Mouse (Mus musculus): ENCODE data around the gene Nfe2. TPM values are rescaled to one million over a fixed set of nuclear protein-coding genes. Genes with fewer than 3 reads are reported as not detected.

Gene Nfe2
- polyA plus RNA-seq, 1 experiment from 2014 or later = 3.1 TPM

DNA sequence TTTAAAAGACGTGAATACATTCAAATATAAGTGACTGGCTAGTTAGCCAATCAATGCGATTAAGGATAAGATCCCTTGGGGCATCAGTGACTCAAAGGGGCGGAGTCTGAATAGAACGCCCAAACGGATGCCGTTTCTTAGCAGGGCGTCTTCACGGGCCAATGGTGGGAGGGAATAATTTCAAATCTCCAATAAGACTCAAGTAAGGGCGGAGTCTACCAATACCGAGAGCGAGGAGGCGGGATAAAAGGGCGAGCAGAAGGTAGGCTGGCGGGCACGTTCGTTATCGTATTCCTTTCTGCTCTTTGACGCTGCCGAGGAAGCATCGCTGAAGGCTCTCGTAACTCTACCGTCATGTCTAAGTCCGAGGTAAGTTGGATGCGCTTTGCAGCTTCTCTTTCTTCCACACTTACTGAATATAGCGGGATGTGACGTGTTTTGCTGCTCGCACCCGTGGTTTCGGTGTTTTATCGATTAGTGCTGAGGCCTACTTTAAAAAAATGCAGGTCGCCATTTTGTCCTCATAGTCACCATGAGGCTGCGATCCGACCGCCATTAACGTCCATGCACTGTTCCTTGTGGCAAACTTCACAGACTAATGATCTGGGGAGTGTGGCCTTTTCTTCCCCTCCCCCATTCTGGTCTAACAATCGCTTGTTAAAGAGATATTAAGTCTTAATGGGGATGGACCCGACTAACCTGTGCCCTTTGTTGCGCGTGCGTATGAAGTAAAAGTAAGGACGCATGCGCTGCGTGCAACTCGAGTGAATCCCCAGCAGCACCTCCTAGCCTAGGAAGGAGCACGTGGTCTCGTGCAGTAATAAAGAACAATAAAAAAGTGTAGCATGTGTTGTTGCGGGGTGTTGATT is 17.8 kb downstream of the Nfe2 start, which contains the start of gene Hnrnpa1:
TSS of gene Hnrnpa1 (plus strand) at position 273 of the 869 bp plus-strand sequence.
- peak within 1 kb of the TSS; percentile 95 for H3K27ac ChIP-seq (ENCODE audit: low read depth, low read length)
- H3K4me3 ChIP-seq (ENCODE audit: low read length) = peak within 1 kb of the TSS; percentile 83
- H3K36me3 ChIP-seq (ENCODE audit: control insufficient read depth, insufficient read depth, low read length) = peaks cover 39% of the 10 kb centered on the region
- H3K9me3 ChIP-seq (ENCODE audit: control insufficient read depth, low read length) = no peaks in the 10 kb centered on the region
- peak within 1 kb of the TSS; percentile 88 for H3K4me2 ChIP-seq (replicated peaks; ENCODE audit: low read depth, low read length)
- H3K4me1 ChIP-seq (ENCODE audit: control insufficient read depth, insufficient read depth, low read length) = peaks cover 21% of the 10 kb centered on the region
- H3K27me3 ChIP-seq (ENCODE audit: control insufficient read depth, insufficient read depth, low read length) = no peaks in the 10 kb centered on the region
- H3K9ac ChIP-seq (ENCODE audit: low read depth, low read length) = peak within 1 kb of the TSS; percentile 91
- under 1% methylated on average over 47 of the region's 47 CpGs for WGBS
- peak; percentile 92 for ATAC-seq (ENCODE audit: low FRiP score, low TSS enrichment)

DNA sequence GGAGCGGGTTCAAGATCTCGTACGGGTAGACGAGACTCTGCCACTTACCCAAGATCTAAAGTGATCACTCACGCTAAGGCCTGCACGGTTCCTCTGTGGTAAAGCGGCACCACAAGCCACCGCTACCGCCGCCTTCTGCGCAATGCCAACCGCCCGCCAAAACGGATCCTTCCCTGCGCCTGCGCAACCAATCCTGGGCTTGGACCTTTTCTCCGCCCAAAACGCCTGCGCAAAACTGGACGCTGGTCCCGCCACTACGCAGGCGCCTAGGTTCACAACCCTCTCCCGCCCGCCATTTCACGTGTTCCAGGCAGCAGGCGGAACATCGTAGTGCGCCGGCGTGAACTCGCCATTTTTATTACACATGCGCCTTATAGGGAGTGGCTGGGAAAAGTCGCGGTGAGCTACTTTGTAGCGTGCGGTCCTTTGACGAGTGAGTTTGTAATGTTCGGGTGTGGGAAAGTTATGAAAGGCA is 18.5 kb downstream of the Nfe2 start, which contains the start of gene Cbx5:
TSS of gene Cbx5 (minus strand) at position 132 of the 475 bp plus-strand sequence.
- Histone ChIP-seq H3K9me3 (ENCODE audit: control insufficient read depth, low read length) (no peaks in the 10 kb centered on the region), H3K9ac (ENCODE audit: low read depth, low read length) (peak within 1 kb of the TSS; percentile 91), H3K4me2 (replicated peaks; ENCODE audit: low read depth, low read length) (peak within 1 kb of the TSS; percentile 88), H3K27ac (ENCODE audit: low read depth, low read length) (peak within 1 kb of the TSS; percentile 95), H3K27me3 (ENCODE audit: control insufficient read depth, insufficient read depth, low read length) (no peaks in the 10 kb centered on the region), H3K36me3 (ENCODE audit: control insufficient read depth, insufficient read depth, low read length) (peaks cover 37% of the 10 kb centered on the region), H3K4me1 (ENCODE audit: control insufficient read depth, insufficient read depth, low read length) (peaks cover 21% of the 10 kb centered on the region), H3K4me3 (ENCODE audit: low read length) (peak within 1 kb of the TSS; percentile 83)
- peak; percentile 94 for ATAC-seq (ENCODE audit: low FRiP score, low TSS enrichment)
- under 1% methylated on average over 39 of the region's 39 CpGs for WGBS

DNA sequence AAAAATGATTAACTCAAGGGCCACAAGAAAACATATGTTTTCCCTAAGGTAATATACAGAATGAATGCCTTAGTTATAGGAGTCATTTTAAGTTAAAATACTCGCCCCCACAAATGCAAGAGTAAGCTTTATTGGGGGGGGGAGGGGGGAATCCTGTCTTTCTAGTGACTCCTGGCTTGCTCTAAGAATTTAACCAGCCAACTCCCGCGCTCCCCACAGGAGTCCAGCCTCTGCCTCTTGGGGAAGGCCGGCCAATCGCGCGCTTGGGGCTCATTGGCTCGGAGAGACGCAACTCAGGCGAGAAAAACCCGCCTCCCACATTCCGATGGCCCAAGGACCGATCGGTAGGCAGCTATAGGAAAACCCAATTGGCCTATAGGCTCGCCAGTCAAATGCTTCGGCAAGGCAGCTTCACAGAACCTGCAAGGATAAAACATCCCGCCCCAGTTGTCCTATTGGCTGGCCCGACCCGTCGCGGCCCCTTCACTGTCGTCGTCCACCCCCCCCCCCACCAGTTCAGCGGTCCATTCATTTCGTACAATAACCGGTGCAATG is 19.0 kb downstream of the Nfe2 start:
- Histone ChIP-seq H3K9ac (ENCODE audit: low read depth, low read length) (peak overlapping the region; percentile 69), H3K4me3 (ENCODE audit: low read length) (peak overlapping the region; percentile 83), H3K27ac (ENCODE audit: low read depth, low read length) (peak overlapping the region; percentile 95), H3K9me3 (ENCODE audit: control insufficient read depth, low read length) (no peaks in the 10 kb centered on the region), H3K27me3 (ENCODE audit: control insufficient read depth, insufficient read depth, low read length) (no peaks in the 10 kb centered on the region), H3K4me1 (ENCODE audit: control insufficient read depth, insufficient read depth, low read length) (peaks cover 21% of the 10 kb centered on the region), H3K4me2 (replicated peaks; ENCODE audit: low read depth, low read length) (peak overlapping the region; percentile 65), H3K36me3 (ENCODE audit: control insufficient read depth, insufficient read depth, low read length) (peaks cover 38% of the 10 kb centered on the region)
- 1% methylated on average over 26 of the region's 26 CpGs for WGBS
- ATAC-seq (ENCODE audit: low FRiP score, low TSS enrichment) = peak; percentile 93

DNA sequence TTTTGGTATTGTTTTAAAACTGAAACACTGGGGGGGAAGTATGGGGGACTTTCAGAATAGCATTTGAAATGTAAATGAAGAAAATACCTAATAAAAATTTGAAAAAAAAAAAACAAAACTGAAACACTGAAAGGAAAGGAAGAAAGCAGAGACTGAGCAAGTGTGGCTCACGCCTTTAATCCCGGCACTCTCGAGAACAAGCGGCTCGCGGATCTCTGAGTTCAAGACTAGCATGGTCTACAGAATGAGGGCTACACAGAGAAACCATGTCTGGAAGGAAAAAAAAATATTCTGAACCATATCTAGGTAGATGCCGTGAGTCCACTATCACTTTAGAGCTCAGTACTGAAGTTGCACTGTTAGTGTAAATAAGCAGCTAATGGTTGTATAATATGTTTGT is 20.9 kb downstream of the Nfe2 start:
- no peak overlapping the region for H3K9ac ChIP-seq (ENCODE audit: low read depth, low read length)
- H3K9me3 ChIP-seq (ENCODE audit: control insufficient read depth, low read length) = no peaks in the 10 kb centered on the region
- peaks cover 9% of the 10 kb centered on the region; the same call in 1 of the 2 replicates for H3K4me1 ChIP-seq (ENCODE audit: control insufficient read depth, insufficient read depth, low read length)
- 94% methylated on average over 7 of the region's 7 CpGs for WGBS
- no peak for ATAC-seq (ENCODE audit: low FRiP score, low TSS enrichment)
- no peak overlapping the region for H3K27ac ChIP-seq (ENCODE audit: low read depth, low read length)
- no peak overlapping the region for H3K4me3 ChIP-seq (ENCODE audit: low read length)
- H3K36me3 ChIP-seq (ENCODE audit: control insufficient read depth, insufficient read depth, low read length) = peaks cover 20% of the 10 kb centered on the region
- no peak overlapping the region; the same call in 1 of the 2 replicates for H3K4me2 ChIP-seq (replicated peaks; ENCODE audit: low read depth, low read length)
- no peaks in the 10 kb centered on the region for H3K27me3 ChIP-seq (ENCODE audit: control insufficient read depth, insufficient read depth, low read length)

DNA sequence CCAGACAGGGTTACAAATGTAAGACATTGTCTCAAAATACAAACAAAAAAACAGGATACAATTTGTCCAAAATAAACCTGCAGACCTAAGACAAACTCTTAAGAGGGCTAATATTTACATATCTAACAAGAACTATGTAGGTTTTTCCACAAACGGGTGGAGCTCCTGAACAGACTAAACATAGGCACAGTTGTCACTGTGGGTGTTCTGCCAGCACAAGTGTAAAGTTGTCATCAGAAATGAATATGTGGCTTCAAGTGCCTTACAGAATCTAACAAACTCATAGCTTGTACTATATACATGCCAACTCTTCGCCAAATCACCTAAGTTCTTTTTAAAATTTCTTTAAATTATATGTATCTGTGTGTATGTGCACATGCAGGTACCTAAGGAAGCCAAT is 25.1 kb downstream of the Nfe2 start:
- no peak overlapping the region for H3K4me3 ChIP-seq (ENCODE audit: low read length)
- peaks cover 5% of the 10 kb centered on the region; the same call in 1 of the 2 replicates for H3K4me1 ChIP-seq (ENCODE audit: control insufficient read depth, insufficient read depth, low read length)
- no peaks in the 10 kb centered on the region for H3K9me3 ChIP-seq (ENCODE audit: control insufficient read depth, low read length)
- ATAC-seq (ENCODE audit: low FRiP score, low TSS enrichment) = no peak
- H3K36me3 ChIP-seq (ENCODE audit: control insufficient read depth, insufficient read depth, low read length) = peaks cover 9% of the 10 kb centered on the region
- H3K27me3 ChIP-seq (ENCODE audit: control insufficient read depth, insufficient read depth, low read length) = no peaks in the 10 kb centered on the region
- WGBS = 87% methylated on average over 2 of the region's 2 CpGs
- no peak overlapping the region for H3K4me2 ChIP-seq (replicated peaks; ENCODE audit: low read depth, low read length)
- no peak overlapping the region for H3K9ac ChIP-seq (ENCODE audit: low read depth, low read length)
- no peak overlapping the region for H3K27ac ChIP-seq (ENCODE audit: low read depth, low read length)

DNA sequence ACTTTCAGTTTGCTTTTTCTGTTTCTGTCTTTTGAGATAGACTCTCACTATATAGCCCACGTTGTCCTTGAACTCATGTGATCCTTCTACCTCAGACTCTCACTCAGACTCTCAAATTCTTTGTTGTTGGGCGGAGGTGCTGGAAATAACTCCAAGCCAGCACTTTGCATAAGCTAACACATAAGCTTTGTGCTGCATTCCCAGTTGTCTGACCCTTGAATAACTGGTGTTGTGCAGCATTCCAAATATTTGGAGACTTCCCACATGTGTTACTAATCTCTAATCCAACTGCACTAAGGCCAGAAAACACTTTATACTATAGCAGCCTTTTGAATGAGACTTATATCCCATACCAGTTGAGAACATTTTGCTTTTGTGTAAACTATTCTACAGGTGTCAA is 29.3 kb downstream of the Nfe2 start:
- Histone ChIP-seq H3K4me3 (ENCODE audit: low read length) (no peak overlapping the region), H3K9ac (ENCODE audit: low read depth, low read length) (no peak overlapping the region), H3K4me1 (ENCODE audit: control insufficient read depth, insufficient read depth, low read length) (0 out of 2 replicates have a peak, but pooled peaks cover 3% of the 10 kb centered on the region), H3K27ac (ENCODE audit: low read depth, low read length) (no peak overlapping the region), H3K27me3 (ENCODE audit: control insufficient read depth, insufficient read depth, low read length) (no peaks in the 10 kb centered on the region), H3K36me3 (ENCODE audit: control insufficient read depth, insufficient read depth, low read length) (no peaks in the 10 kb centered on the region; the same call in 1 of the 2 replicates), H3K4me2 (replicated peaks; ENCODE audit: low read depth, low read length) (no peak overlapping the region), H3K9me3 (ENCODE audit: control insufficient read depth, low read length) (no peaks in the 10 kb centered on the region)
- WGBS = 81% methylated on average over 2 of the region's 2 CpGs
- no peak for ATAC-seq (ENCODE audit: low FRiP score, low TSS enrichment)

DNA sequence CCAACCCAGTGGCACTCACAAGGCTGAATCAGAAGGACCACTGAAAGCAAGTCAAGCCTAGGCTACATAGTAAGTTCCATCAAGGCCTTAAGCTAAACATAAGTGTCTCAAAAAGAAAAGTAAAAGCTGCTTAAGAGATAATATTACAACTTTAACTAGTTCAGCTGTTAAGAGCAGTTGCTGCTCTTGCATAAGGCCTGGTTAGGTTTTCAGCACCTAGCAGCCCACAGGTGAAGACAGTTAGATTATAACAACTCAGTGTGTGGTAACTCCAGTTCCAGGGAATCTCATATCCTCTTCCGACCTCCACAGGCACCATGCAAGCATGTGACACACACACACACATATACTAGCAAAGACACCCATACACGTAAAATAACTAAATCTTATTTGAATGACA is 30.6 kb downstream of the Nfe2 start:
- WGBS = 78% methylated on average over 2 of the region's 2 CpGs
- no peak overlapping the region for H3K4me2 ChIP-seq (replicated peaks; ENCODE audit: low read depth, low read length)
- no peaks in the 10 kb centered on the region for H3K9me3 ChIP-seq (ENCODE audit: control insufficient read depth, low read length)
- H3K4me3 ChIP-seq (ENCODE audit: low read length) = no peak overlapping the region
- no peak for ATAC-seq (ENCODE audit: low FRiP score, low TSS enrichment)
- H3K9ac ChIP-seq (ENCODE audit: low read depth, low read length) = no peak overlapping the region
- H3K36me3 ChIP-seq (ENCODE audit: control insufficient read depth, insufficient read depth, low read length) = no peaks in the 10 kb centered on the region
- 0 out of 2 replicates have a peak, but pooled peaks cover 3% of the 10 kb centered on the region for H3K4me1 ChIP-seq (ENCODE audit: control insufficient read depth, insufficient read depth, low read length)
- H3K27me3 ChIP-seq (ENCODE audit: control insufficient read depth, insufficient read depth, low read length) = no peaks in the 10 kb centered on the region
- H3K27ac ChIP-seq (ENCODE audit: low read depth, low read length) = no peak overlapping the region

DNA sequence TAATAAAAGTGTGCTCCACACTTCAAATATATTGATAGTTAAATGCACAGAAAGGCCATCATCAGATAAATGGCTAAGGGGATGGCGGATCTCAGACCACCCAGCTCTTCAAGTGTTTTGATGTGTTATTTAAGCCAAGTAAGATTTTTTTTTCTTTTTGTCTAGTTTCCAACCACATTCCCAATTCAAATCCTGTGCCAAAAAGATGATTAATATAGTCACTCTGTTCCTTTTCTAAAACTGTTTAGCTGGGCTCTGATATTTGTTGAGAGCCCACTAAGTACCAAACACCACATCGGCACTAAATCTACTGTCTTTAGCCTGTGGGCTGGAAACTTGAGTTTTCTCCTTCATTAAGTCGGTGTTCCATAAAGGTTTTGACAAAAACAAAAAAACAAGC is 31.2 kb downstream of the Nfe2 start:
- no peaks in the 10 kb centered on the region for H3K27me3 ChIP-seq (ENCODE audit: control insufficient read depth, insufficient read depth, low read length)
- no peaks in the 10 kb centered on the region for H3K36me3 ChIP-seq (ENCODE audit: control insufficient read depth, insufficient read depth, low read length)
- H3K4me2 ChIP-seq (replicated peaks; ENCODE audit: low read depth, low read length) = no peak overlapping the region
- no peak overlapping the region for H3K4me3 ChIP-seq (ENCODE audit: low read length)
- ATAC-seq (ENCODE audit: low FRiP score, low TSS enrichment) = no peak
- 0 out of 2 replicates have a peak, but pooled peaks cover 3% of the 10 kb centered on the region for H3K4me1 ChIP-seq (ENCODE audit: control insufficient read depth, insufficient read depth, low read length)
- H3K27ac ChIP-seq (ENCODE audit: low read depth, low read length) = no peak overlapping the region
- no peaks in the 10 kb centered on the region for H3K9me3 ChIP-seq (ENCODE audit: control insufficient read depth, low read length)
- H3K9ac ChIP-seq (ENCODE audit: low read depth, low read length) = no peak overlapping the region
- 77% methylated on average over 3 of the region's 3 CpGs for WGBS

DNA sequence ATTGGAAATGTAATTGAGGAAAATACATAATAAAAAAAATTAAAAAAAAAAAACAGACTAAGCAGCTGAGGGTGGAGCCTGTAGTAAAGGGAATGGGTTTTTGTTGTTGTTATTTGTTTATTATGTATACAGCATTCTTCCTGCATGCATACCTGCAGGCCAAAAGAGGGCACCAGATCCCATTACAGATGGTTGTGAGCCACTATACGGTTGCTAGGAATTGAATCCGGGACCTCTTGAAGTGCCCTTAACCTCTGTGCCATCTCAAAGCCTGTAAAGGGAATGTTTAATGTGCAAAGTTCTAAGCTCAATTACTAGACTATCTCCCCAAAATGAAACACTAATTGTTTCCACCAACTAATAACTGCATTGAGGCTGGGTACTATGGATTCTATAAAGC is 34.0 kb downstream of the Nfe2 start:
- no peak overlapping the region for H3K4me3 ChIP-seq (ENCODE audit: low read length)
- 78% methylated on average over 2 of the region's 2 CpGs for WGBS
- H3K27ac ChIP-seq (ENCODE audit: low read depth, low read length) = no peak overlapping the region
- no peaks in the 10 kb centered on the region for H3K9me3 ChIP-seq (ENCODE audit: control insufficient read depth, low read length)
- H3K27me3 ChIP-seq (ENCODE audit: control insufficient read depth, insufficient read depth, low read length) = no peaks in the 10 kb centered on the region
- ATAC-seq (ENCODE audit: low FRiP score, low TSS enrichment) = no peak
- H3K4me1 ChIP-seq (ENCODE audit: control insufficient read depth, insufficient read depth, low read length) = peaks cover 14% of the 10 kb centered on the region; the same call in 1 of the 2 replicates
- peaks cover 2% of the 10 kb centered on the region; the same call in 1 of the 2 replicates for H3K36me3 ChIP-seq (ENCODE audit: control insufficient read depth, insufficient read depth, low read length)
- no peak overlapping the region for H3K9ac ChIP-seq (ENCODE audit: low read depth, low read length)
- no peak overlapping the region for H3K4me2 ChIP-seq (replicated peaks; ENCODE audit: low read depth, low read length)

Data from kidney, embryonic 14.5 days (tissue).